Mouse (Mus musculus) liver, embryonic 15.5 days (tissue): ENCODE measurements at regions not wholly inside any gene's neighbourhood (a gene's known extent, or its start where the extent isn't known, plus 50 kb on each side); places are given as distances from the start of the nearest gene placed in this dataset.

Source experiments
- ATAC-seq: fragments of 200-750 bp; cut with Nextera tagmentation; 2 replicates; pipeline ENCODE4 v1.8.0; 2017; ENCODE audit warnings: moderate number of reproducible peaks, mild to moderate bottlenecking, moderate library complexity; ENCODE audit not compliant: insufficient read depth
- H3K27ac ChIP-seq: fragments of 300-500 bp; sonication (generic); replicated peaks from 2 replicates; pipeline ENCODE4 v1.5.1; 2015; ENCODE audit warnings: mild to moderate bottlenecking, inconsistent platforms
- H3K27me3 ChIP-seq: fragments of 300-500 bp; sonication (generic); 2 replicates; pipeline ENCODE4 v1.6.1; 2015; ENCODE audit warnings: mild to moderate bottlenecking, inconsistent platforms
- H3K36me3 ChIP-seq: fragments of 300-500 bp; sonication (generic); replicated peaks from 2 replicates; pipeline ENCODE4 v1.6.1; 2015; ENCODE audit warnings: moderate library complexity, mild to moderate bottlenecking, inconsistent platforms
- H3K4me1 ChIP-seq: fragments of 300-500 bp; sonication (generic); replicated peaks from 2 replicates; pipeline ENCODE4 v1.6.1; 2015; ENCODE audit warnings: inconsistent platforms
- H3K4me2 ChIP-seq: fragments of 300-500 bp; sonication (generic); 2 replicates; pipeline ENCODE4 v1.6.1; 2015; ENCODE audit warnings: moderate library complexity, mild to moderate bottlenecking, inconsistent platforms
- H3K4me3 ChIP-seq: fragments of 300-500 bp; sonication (generic); replicated peaks from 2 replicates; pipeline ENCODE4 v1.5.1; 2015; ENCODE audit warnings: mild to moderate bottlenecking, inconsistent platforms
- H3K9ac ChIP-seq: fragments of 300-500 bp; sonication (generic); 2 replicates; pipeline ENCODE4 v1.6.1; 2015; ENCODE audit warnings: moderate library complexity, mild to moderate bottlenecking, inconsistent platforms
- H3K9me3 ChIP-seq: fragments of 300-500 bp; sonication (generic); replicated peaks from 2 replicates; pipeline ENCODE4 v1.6.1; 2016; ENCODE audit warnings: inconsistent platforms
- WGBS: fragments of 180-500 bp; shearing (Covaris S2); methylation state at CpG from one replicate; pipeline ENCODE4 v1.1.7; 2015; ENCODE audit warnings: mixed read lengths; ENCODE audit not compliant: insufficient replicate concordance; 5-methylcytosine and 5-hydroxymethylcytosine counted together

DNA sequence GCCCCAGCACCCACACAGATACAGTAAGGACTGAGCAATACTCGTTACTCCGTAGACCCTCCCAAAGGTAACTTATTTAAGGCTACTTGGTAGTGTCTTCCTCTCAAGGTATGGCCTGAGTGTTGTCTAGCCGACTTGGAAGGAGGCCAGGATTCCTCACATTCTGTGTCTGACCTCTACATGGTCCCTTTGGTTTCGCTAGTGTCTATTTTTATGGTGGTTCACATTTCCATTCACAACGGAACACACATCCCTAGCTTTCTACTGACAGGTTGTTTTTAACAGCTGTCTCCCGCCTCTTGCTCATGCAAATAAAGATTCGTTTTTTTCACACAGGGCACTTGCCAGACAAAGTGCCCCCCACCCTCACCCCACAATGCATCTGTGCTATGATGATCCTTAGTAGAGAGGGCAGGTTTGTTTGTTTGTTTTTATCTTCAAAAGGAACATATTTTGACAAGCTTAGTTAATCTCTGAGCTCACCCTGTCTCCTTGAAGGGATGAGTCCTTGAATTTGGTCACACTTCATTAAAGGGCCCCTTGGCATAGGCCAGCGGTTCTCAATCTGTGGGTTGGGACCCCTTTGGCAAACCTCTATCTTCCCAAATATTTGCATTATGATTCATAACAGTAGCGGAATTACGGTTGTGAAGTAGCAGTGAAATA is 52.7 kb downstream of the Phlda1 start:
- Histone ChIP-seq H3K4me1 (peaks cover 6% of the 10 kb centered on the region), H3K9me3 (no peaks in the 10 kb centered on the region), H3K4me2 (no peak overlapping the region), H3K36me3 (no peaks in the 10 kb centered on the region), H3K27ac (no peak overlapping the region), H3K27me3 (no peaks in the 10 kb centered on the region), H3K9ac (no peak overlapping the region), H3K4me3 (no peak overlapping the region)
- no peak for ATAC-seq
- WGBS, result 62% methylated on average over 10 of the region's 10 CpGs

DNA sequence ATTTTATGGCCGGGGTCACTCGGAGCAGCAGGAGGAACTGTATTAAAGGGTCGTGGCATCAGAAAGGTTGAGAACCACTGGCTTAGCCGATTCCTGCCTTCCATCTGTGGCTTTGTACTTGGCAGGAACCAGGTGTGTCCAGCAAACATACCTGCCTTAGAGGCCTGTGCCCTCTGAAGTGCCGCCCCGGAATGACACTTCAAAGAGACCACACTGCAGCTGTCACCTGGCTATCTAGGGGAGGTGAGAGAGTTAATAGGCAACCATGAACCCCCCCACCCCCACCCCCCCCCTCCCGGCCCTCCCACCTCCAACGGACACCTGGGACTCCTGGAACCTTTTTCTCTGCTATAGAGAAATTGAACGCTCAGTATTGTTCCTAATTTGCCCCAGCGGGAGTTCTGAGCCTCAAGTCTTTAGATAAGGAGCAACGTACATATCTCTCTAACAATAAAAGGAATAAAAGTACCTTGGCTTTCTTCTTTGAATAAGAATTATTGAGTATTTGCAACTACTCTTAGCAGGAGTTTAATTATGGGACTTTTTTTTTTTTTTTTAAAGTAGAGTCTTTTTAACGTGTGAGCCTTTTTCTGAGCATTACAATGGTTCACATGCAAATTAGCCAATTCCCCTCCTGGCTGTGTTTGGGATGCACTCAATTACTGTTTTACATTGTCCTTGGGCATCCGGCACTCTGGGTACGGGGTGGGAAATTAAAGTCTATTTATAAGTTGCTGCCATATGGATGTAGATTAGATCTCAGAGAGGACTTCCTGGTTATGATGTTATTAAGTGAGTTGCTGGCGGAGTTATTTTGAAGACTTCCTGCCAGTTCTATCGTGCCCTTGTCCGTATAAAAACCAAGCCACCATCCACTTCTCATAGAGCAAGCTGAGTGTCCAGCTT is 53.5 kb downstream of the Phlda1 start:
- Histone ChIP-seq H3K9ac (no peak overlapping the region), H3K9me3 (no peaks in the 10 kb centered on the region), H3K4me1 (peaks cover 6% of the 10 kb centered on the region), H3K27me3 (no peaks in the 10 kb centered on the region), H3K4me3 (no peak overlapping the region), H3K4me2 (no peak overlapping the region), H3K27ac (no peak overlapping the region), H3K36me3 (no peaks in the 10 kb centered on the region)
- no peak for ATAC-seq
- 40% methylated on average over 17 of the region's 17 CpGs for WGBS

DNA sequence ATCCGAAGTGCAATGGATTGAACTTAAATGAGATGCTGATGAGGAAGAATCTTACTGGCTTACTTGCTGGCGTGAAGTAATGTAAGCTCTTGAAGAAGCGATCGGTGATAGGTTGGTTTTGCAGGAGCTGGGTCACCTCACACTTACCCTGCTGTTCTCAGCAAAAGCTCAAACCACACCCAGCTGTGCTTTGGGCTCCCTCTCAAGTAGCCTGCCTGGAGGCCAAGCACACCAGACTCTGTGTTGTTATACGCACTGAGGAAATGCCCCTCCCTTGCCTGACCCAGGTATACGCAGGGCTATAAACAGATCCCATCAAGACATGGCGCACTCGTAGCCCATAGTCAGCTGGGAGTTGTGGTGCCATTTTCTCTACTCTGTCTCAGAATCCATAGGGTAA is 56.5 kb downstream of the Phlda1 start:
- Histone ChIP-seq H3K4me1 (peaks cover 6% of the 10 kb centered on the region), H3K27me3 (no peaks in the 10 kb centered on the region), H3K4me3 (no peak overlapping the region), H3K27ac (no peak overlapping the region), H3K9ac (no peak overlapping the region), H3K4me2 (no peak overlapping the region), H3K9me3 (no peaks in the 10 kb centered on the region), H3K36me3 (no peaks in the 10 kb centered on the region)
- WGBS, result 67% methylated on average over 8 of the region's 8 CpGs
- no peak for ATAC-seq

GRCm38 (mm10) chr10:111566873-111567381 is 60.8 kb downstream of the Phlda1 start:
- no peaks in the 10 kb centered on the region for H3K27me3 ChIP-seq
- no peak overlapping the region for H3K4me3 ChIP-seq
- H3K36me3 ChIP-seq, result no peaks in the 10 kb centered on the region
- H3K9me3 ChIP-seq, result no peaks in the 10 kb centered on the region
- no peak overlapping the region for H3K4me2 ChIP-seq
- no peak overlapping the region for H3K9ac ChIP-seq
- no peaks in the 10 kb centered on the region for H3K4me1 ChIP-seq
- 72% methylated on average over 12 of the region's 12 CpGs for WGBS
- no peak for ATAC-seq
- no peak overlapping the region for H3K27ac ChIP-seq

- WGBS, result 43% methylated on average over 7 of the region's 7 CpGs
- no peaks in the 10 kb centered on the region for H3K36me3 ChIP-seq
- H3K4me2 ChIP-seq, result no peak overlapping the region
- H3K4me3 ChIP-seq, result no peak overlapping the region
- H3K27ac ChIP-seq, result no peak overlapping the region
- H3K9me3 ChIP-seq, result no peaks in the 10 kb centered on the region
- no peak; the same call in 1 of the 2 replicates for ATAC-seq
- 0 out of 2 replicates have a peak, but pooled peaks cover 4% of the 10 kb centered on the region for H3K27me3 ChIP-seq
- peaks cover 5% of the 10 kb centered on the region for H3K4me1 ChIP-seq
- no peak overlapping the region for H3K9ac ChIP-seq
Observed at GRCm38 (mm10) chr10:111570501-111571258, 64.6 kb downstream of the Phlda1 start.

- 54% methylated on average over 4 of the region's 4 CpGs for WGBS
- no peaks in the 10 kb centered on the region for H3K9me3 ChIP-seq
- ATAC-seq, result no peak
- no peak overlapping the region for H3K27ac ChIP-seq
- H3K4me1 ChIP-seq, result peaks cover 16% of the 10 kb centered on the region
- H3K27me3 ChIP-seq, result 0 out of 2 replicates have a peak, but pooled peaks cover 4% of the 10 kb centered on the region
- no peaks in the 10 kb centered on the region for H3K36me3 ChIP-seq
- no peak overlapping the region for H3K9ac ChIP-seq
- no peak overlapping the region for H3K4me2 ChIP-seq
- no peak overlapping the region for H3K4me3 ChIP-seq
Observed at GRCm38 (mm10) chr10:111574231-111574630, 68.1 kb downstream of the Phlda1 start.

DNA sequence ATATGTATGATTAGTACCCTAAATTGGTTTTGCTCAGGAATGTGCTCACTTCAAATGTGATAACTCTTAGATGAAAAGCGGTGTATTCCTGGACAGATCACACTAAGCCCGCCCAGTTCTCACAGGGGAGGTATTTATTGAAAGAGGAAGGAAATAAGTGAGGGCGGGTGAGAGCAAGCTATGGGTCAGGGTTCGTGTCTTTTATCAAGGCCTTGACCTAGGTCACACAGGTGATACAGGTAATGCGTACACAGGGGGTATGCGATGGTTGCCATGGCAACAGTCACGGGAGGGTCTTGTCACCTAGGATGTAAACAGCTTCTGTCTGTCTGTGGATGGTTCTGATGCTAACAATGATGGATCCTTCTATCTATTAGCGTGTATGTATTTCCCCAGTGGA is 68.7 kb downstream of the Phlda1 start:
- Histone ChIP-seq H3K9me3 (no peaks in the 10 kb centered on the region), H3K36me3 (no peaks in the 10 kb centered on the region), H3K4me1 (peaks cover 18% of the 10 kb centered on the region), H3K4me2 (no peak overlapping the region), H3K27ac (no peak overlapping the region), H3K27me3 (0 out of 2 replicates have a peak, but pooled peaks cover 4% of the 10 kb centered on the region), H3K9ac (no peak overlapping the region), H3K4me3 (no peak overlapping the region)
- WGBS, result 38% methylated on average over 8 of the region's 8 CpGs
- no peak for ATAC-seq

DNA sequence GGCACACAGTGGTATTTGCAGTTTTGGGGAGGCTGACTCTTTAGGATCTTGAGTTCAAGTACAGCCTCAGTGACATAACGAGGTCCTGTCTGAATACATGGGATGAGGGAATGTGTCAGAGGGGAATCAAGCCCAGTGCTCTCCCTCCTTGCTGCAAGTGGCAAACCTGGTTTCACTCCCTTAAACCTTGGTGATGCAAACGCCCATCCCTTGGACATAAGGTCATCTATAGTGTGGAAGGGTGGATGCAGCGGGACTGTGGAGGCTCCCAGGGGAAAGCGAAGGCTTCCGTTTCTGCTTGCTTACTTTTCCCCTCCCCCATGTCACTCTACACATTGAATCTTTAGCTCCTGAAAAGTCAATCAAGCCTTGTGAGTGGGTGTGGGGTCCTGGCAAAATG is 69.2 kb downstream of the Phlda1 start:
- ATAC-seq, result 0 out of 2 replicates have a peak, but pooled peaks have one; percentile 10
- 0 out of 2 replicates have a peak, but pooled peaks cover 4% of the 10 kb centered on the region for H3K27me3 ChIP-seq
- H3K4me1 ChIP-seq, result peaks cover 23% of the 10 kb centered on the region
- 0 out of 2 replicates have a peak overlapping the region, but pooled peaks have one; percentile 22 for H3K27ac ChIP-seq
- no peak overlapping the region for H3K9ac ChIP-seq
- H3K36me3 ChIP-seq, result no peaks in the 10 kb centered on the region
- H3K9me3 ChIP-seq, result no peaks in the 10 kb centered on the region
- no peak overlapping the region for H3K4me2 ChIP-seq
- no peak overlapping the region for H3K4me3 ChIP-seq
- 56% methylated on average over 5 of the region's 5 CpGs for WGBS

- no peak overlapping the region for H3K4me3 ChIP-seq
- WGBS, result 4% methylated on average over 5 of the region's 5 CpGs
- H3K9ac ChIP-seq, result no peak overlapping the region
Observed at GRCm38 (mm10) chr10:111575926-111576325, 69.8 kb downstream of the Phlda1 start.

DNA sequence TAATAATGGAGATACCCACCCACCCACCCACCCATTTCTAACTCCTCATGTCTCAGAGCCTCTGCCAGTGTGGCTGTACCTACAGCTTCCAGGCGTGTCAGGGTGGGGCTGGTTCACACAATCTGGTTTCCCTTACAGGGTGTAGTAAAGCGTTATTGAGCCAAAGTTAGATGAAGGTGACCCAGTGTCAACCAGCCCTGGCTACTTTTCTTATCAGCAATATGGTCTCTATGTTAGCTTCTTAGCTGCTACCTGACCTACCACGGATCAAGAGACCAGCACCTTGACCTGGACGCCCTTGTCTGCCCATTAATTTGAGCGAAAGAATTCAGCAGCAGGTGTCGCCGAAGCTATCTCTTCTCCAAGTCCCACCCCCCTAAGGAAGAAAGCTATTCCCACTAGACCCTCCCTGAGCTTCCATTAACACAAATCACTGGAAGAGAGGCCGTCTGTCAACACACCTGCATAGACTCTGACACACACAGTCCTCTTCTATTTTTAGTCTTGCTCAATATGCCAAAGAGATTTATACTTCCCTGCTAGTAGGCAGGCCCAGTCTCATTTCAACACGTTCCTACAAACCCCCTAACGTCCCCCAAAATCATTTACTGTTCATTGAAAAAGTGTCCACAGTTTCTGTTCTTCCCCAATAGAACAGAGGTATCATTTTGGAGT is 70.4 kb downstream of the Phlda1 start:
- H3K27me3 ChIP-seq, result 0 out of 2 replicates have a peak, but pooled peaks cover 4% of the 10 kb centered on the region
- no peak overlapping the region for H3K9ac ChIP-seq
- no peak overlapping the region for H3K27ac ChIP-seq
- 39% methylated on average over 10 of the region's 10 CpGs for WGBS
- no peak overlapping the region for H3K4me2 ChIP-seq
- H3K4me1 ChIP-seq, result peaks cover 35% of the 10 kb centered on the region
- H3K9me3 ChIP-seq, result no peaks in the 10 kb centered on the region
- H3K4me3 ChIP-seq, result no peak overlapping the region
- no peak for ATAC-seq
- H3K36me3 ChIP-seq, result no peaks in the 10 kb centered on the region

More at GRCm38 (mm10) chr10:111575926-111576325, 69.8 kb downstream of the Phlda1 start:
- Histone ChIP-seq H3K9me3 (no peaks in the 10 kb centered on the region), H3K4me1 (peaks cover 29% of the 10 kb centered on the region), H3K27me3 (0 out of 2 replicates have a peak, but pooled peaks cover 4% of the 10 kb centered on the region), H3K4me2 (no peak overlapping the region), H3K27ac (0 out of 2 replicates have a peak overlapping the region, but pooled peaks have one; percentile 22), H3K36me3 (no peaks in the 10 kb centered on the region)
- peak; percentile 17; the same call in 1 of the 2 replicates for ATAC-seq
